Mouse (Mus musculus): ENCODE data around the gene Mef2b.
A peak's percentile ranks its signal among the peaks of the same experiment; 100 is the strongest.
"Not testable (repeated sequence)": the region's sequence is repeated elsewhere in the genome, so short reads cannot be mapped to it uniquely, and the experiment has no call there.

The Mef2b gene

DNA sequence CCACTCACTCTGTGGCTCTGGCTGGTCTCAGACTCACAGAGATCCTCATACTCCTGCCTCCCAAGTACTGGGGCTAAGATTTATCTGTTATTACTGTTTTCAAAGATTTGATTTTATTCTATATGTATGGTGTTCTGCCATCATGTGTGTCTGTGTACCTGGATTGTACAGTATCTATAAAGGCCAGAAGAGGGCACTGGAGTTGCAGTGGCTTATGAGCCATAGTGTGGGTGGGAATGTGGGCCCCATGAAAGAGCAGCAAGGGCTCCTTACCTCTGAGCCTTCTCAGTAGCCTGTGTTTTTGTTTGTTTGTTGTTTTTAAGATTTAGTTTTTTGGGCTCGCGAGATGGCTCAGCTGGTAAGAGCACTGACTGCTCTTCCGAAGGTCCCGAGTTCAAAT lies 39.6 kb downstream of the Mef2b start:
- DNase-seq (ENCODE audit: low spot score in 2 of 2): no peak

- no peak for DNase-seq (ENCODE audit: low spot score in 2 of 2)
These were observed 41.8 kb downstream of the Mef2b start for GRCm38 (mm10) chr8:70181212-70181902.

- DNase-seq (ENCODE audit: low spot score in 2 of 2): no peak
These were observed 42.4 kb downstream of the Mef2b start for GRCm38 (mm10) chr8:70181903-70182252.

GRCm38 (mm10) chr8:70183194-70183593 lies 43.7 kb downstream of the Mef2b start:
- DNase-seq (ENCODE audit: low spot score in 2 of 2): no peak

- DNase-seq (ENCODE audit: low spot score in 2 of 2): no peak
These were observed 49.2 kb downstream of the Mef2b start for GRCm38 (mm10) chr8:70188707-70189106.

DNA sequence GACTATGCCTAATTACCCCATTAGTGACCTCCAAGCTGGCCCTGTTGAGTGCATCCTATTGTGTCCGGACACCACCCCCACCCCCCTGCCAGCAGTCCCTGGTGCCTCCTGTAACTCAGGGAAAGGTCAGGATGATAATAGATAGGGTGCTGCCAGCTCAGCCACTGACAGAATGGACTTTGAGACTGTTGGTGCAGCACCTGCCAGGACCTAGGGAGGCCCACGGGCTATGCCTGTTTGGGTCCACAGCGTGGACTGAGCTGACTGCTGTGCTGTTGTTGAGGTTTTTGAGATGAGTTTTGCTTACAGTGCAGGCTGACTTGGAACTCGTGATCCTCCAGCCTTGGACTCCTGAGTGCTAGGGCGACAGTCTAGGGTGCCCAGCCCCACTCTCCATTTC lies 53.7 kb downstream of the Mef2b start:
- DNase-seq (ENCODE audit: low spot score in 2 of 2): no peak

DNA sequence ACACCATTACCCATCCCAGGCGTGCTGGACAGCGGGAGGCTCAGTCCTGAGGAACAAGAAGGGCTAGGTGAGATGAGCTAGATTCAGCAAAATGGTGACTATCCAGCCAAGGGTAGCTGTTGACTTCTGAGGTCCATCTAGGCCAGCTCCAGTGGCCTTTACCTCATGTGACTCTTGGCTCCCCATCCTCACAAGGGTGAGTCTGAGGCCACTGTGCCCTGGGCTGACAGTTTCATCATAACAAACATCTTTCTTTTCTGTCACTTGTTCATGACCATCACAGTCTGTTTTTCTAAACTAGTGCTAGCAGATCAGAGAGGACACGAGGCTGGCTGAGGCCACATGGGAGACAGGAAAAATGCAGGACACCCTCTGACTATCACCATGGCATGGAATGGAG lies 54.7 kb downstream of the Mef2b start:
- no peak for DNase-seq (ENCODE audit: low spot score in 2 of 2)

GRCm38 (mm10) chr8:70195762-70196161 lies 56.3 kb downstream of the Mef2b start:
- DNase-seq (ENCODE audit: low spot score in 2 of 2): no peak

- no peak for DNase-seq (ENCODE audit: low spot score in 2 of 2)
These were observed 58.1 kb downstream of the Mef2b start for GRCm38 (mm10) chr8:70197603-70198002.

GRCm38 (mm10) chr8:70200098-70200681 lies 60.7 kb downstream of the Mef2b start:
- peak; percentile 22 to 50 for DNase-seq (ENCODE audit: low spot score in 2 of 2)

DNA sequence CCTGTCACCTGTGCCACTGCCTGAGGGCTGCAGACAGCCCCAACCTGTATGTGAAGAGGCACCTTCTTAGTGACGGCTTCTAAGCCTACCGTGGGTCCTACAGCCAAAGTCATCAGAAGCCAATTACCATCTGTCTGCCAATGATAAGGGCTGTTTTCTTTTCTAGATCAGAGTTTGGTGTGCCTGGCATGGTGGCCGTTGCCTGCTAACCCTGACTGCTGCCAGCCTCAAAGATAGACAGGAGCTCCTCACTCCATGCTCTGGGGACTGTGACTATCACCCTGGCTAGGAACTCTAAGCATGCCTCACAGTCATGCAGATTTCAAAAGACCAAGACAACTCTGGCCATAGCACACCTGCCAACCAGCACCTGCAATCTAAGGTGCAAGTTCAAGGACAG lies 61.9 kb downstream of the Mef2b start:
- DNase-seq (ENCODE audit: low spot score in 2 of 2): no peak

GRCm38 (mm10) chr8:70203072-70203471 lies 63.6 kb downstream of the Mef2b start:
- DNase-seq (ENCODE audit: low spot score in 2 of 2): no peak

DNA sequence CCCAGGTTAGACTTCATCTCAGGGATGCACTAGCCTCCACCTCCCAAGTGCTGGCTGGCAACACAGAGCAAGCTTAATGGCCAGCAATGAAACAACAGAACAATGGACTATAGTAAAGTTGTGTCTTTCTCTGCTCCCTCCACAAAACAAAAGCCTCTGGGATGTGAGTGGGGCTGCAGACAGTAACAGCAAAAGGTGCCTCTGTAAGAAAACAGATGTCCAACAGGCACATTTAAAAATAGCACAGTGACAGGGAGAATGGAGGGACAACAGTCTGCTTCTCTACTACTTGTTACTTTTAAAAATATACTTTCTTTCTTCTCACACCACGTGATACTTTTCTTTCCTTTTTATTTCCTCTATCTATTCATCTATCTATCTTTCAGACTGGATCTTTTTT lies 65.2 kb downstream of the Mef2b start:
- DNase-seq (ENCODE audit: low spot score in 2 of 2): no peak

DNA sequence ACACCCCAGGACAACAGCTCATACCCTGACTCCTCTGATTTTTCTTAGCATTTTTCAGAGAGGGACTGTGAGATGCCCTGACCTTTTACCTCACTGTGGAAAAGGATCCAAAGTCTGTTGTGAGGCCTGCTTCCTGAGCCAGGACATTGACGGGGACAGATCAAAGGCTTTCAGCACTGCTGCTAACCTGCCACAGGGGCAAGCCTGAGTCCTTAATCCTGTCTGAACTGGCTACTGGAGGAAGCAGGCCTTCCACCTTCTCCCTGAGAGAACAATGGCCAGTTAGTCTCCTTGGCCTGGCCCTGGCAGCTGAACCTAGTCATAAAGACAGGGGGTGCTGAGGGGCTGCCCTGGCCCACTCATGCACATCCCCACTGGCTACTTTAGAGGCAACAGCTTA lies 68.6 kb downstream of the Mef2b start:
- DNase-seq (ENCODE audit: low spot score in 2 of 2): no peak

DNA sequence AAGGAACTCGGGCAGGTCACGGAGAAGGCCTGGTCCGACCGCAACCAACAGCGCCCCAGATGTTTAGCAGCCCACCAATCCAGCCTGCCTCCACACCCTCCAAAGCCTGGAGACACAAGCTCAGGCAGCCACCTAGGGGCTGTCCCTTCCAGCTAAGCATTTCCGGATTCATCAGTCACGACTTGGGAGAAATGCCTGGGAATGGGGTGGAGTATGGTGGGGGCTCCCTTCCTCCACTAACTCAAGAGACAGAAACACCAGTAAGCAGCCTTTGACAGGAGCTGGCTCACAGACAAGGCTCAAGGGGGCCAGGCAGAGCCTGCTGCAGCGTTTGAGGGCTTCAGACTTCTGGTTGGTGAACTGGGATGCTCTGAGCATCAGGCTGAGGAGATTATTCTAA lies 71.0 kb downstream of the Mef2b start:
- DNase-seq (ENCODE audit: low spot score in 2 of 2): peak in 1 of 2 experiments; percentile 44

- no peak for DNase-seq (ENCODE audit: low spot score in 2 of 2)
These were observed 71.8 kb downstream of the Mef2b start for GRCm38 (mm10) chr8:70211275-70211674.

DNA sequence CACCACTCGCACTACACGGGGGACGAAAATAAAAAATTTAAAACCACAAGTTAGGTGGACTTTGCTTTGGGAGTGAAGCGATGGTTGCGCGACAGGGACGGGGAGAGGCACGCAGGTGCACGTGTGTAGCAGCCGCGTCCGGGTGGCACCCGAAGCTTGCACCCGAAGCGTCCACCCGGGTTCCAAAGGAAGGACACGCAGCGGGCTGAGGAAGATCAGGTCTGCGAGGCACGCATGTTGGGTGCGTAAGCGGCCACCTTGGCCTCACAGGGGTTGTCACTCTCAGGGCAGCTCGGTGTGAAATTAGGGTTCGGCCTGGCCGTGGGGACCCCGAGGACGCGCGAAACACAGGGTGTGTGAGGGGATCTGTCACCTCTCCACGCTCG lies 72.2 kb downstream of the Mef2b start:
- DNase-seq (ENCODE audit: low spot score in 2 of 2): peak in 1 of 2 experiments; percentile 36

GRCm38 (mm10) chr8:70212112-70213055 lies 72.9 kb downstream of the Mef2b start, which contains the start of gene Slc25a42:
TSS of gene Slc25a42 (minus strand) at chr8:70212305.
- peak; percentile 90 to 96 for DNase-seq (ENCODE audit: low spot score in 2 of 2)

DNA sequence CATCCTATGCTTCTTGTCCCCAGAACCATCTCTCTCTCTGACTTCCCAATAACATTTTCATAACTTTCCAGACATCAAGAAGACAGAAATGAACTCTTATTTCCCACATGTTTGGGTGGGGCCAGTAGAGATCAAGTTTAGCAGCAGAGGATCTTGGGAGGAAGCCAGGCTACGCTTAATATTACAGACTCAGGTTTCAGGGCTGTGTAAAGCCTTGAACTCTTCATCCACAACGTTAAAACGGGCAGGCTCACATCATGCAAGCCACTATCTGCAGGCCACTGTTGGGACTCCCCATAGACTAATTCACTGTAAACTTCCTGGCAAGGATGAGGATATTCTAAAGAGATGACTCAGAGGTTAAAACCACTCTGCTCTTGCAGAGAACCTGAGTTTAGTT lies 74.9 kb downstream of the Mef2b start:
- no peak for DNase-seq (ENCODE audit: low spot score in 2 of 2)

- no peak for DNase-seq (ENCODE audit: low spot score in 2 of 2)
These were observed 75.6 kb downstream of the Mef2b start for GRCm38 (mm10) chr8:70215092-70215491.

GRCm38 (mm10) chr8:70216161-70216560 lies 76.7 kb downstream of the Mef2b start:
- not testable (repeated sequence) for DNase-seq (ENCODE audit: low spot score in 2 of 2)

GRCm38 (mm10) chr8:70216566-70216965 lies 77.1 kb downstream of the Mef2b start:
- peak; percentile 32 to 55 for DNase-seq (ENCODE audit: low spot score in 2 of 2)
